Mouse (Mus musculus): ENCODE measurements at regions not wholly inside any gene's neighbourhood (a gene's known extent, or its start where the extent isn't known, plus 50 kb on each side); places are given as distances from the start of the nearest gene placed in this dataset.

- TF ChIP-seq CTCF (IDR thresholded peaks at IDR 0.05; ENCODE audit: low read depth) (no peak), EP300 (IDR thresholded peaks at IDR 0.05; ENCODE audit: low read depth) (no peak)
Measured at GRCm38 (mm10) chr3:38227121-38227520, 257.5 kb downstream of the Ankrd50 start.
